Mouse (Mus musculus): ENCODE results near the gene Acaa1a. TPM values are rescaled to one million over a fixed set of nuclear protein-coding genes. Genes with fewer than 3 reads are reported as not detected.

Gene Acaa1a
- polyA plus RNA-seq, 1 experiment from 2014 or later: 39.6 TPM

- Histone ChIP-seq H3K4me3 (replicated peaks) (peak within 1 kb of the TSS; percentile 84), H3K9ac (peak within 1 kb of the TSS; percentile 95), H3K36me3 (peaks cover 4% of the 10 kb centered on the region), H3K27ac (peak within 1 kb of the TSS; percentile 99), H3K4me2 (peak within 1 kb of the TSS; percentile 99), H3K4me1 (replicated peaks) (peaks cover 38% of the 10 kb centered on the region), H3K9me3 (replicated peaks) (no peaks in the 10 kb centered on the region), H3K27me3 (no peaks in the 10 kb centered on the region)
- peak; percentile 99 for DNase-seq
- ATAC-seq (ENCODE audit: low read depth): peak; percentile 94
- WGBS (ENCODE audit: insufficient replicate concordance): under 1% methylated on average over 76 of the region's 76 CpGs
Observed at GRCm38 (mm10) chr9:119322289-119323259, 16.9 kb upstream of the Acaa1a start, which contains the start of gene Oxsr1. Gene Oxsr1 (minus strand): TSS chr9:119322427.

- peak overlapping the region; percentile 84 for H3K4me3 ChIP-seq (replicated peaks)
- peaks cover 3% of the 10 kb centered on the region for H3K36me3 ChIP-seq
- no peak for DNase-seq
- ATAC-seq (ENCODE audit: low read depth): no peak
- H3K4me1 ChIP-seq (replicated peaks): peaks cover 38% of the 10 kb centered on the region
- WGBS (ENCODE audit: insufficient replicate concordance): 3% methylated on average over 9 of the region's 9 CpGs
- peak overlapping the region; percentile 89 for H3K4me2 ChIP-seq
- peak overlapping the region; percentile 85 for H3K9ac ChIP-seq
- H3K9me3 ChIP-seq (replicated peaks): no peaks in the 10 kb centered on the region
- H3K27ac ChIP-seq: peak overlapping the region; percentile 99
- no peaks in the 10 kb centered on the region for H3K27me3 ChIP-seq
Observed at GRCm38 (mm10) chr9:119323260-119323645, 16.2 kb upstream of the Acaa1a start.

- DNase-seq: no peak
- no peak overlapping the region for H3K27ac ChIP-seq
- WGBS (ENCODE audit: insufficient replicate concordance): 38% methylated on average over 1 of the region's 1 CpGs
Observed at GRCm38 (mm10) chr9:119324130-119324529, 15.3 kb upstream of the Acaa1a start.

GRCm38 (mm10) chr9:119328488-119328887, 11.0 kb upstream of the Acaa1a start:
- no peaks in the 10 kb centered on the region for H3K27me3 ChIP-seq
- no peaks in the 10 kb centered on the region for H3K9me3 ChIP-seq (replicated peaks)
- DNase-seq: no peak
- no peak for ATAC-seq (ENCODE audit: low read depth)
- WGBS (ENCODE audit: insufficient replicate concordance): 39% methylated on average over 3 of the region's 3 CpGs
- H3K27ac ChIP-seq: no peak overlapping the region
- no peaks in the 10 kb centered on the region for H3K36me3 ChIP-seq
- H3K4me3 ChIP-seq (replicated peaks): no peak overlapping the region
- no peak overlapping the region for H3K4me2 ChIP-seq
- H3K4me1 ChIP-seq (replicated peaks): peaks cover 10% of the 10 kb centered on the region
- H3K9ac ChIP-seq: no peak overlapping the region

More at GRCm38 (mm10) chr9:119324130-119324529, 15.3 kb upstream of the Acaa1a start:
- no peak for ATAC-seq (ENCODE audit: low read depth)
- H3K27me3 ChIP-seq: no peaks in the 10 kb centered on the region
- peak overlapping the region; percentile 85; the same call in 1 of the 2 replicates for H3K9ac ChIP-seq
- H3K4me2 ChIP-seq: peak overlapping the region; percentile 89
- no peaks in the 10 kb centered on the region for H3K9me3 ChIP-seq (replicated peaks)
- H3K4me3 ChIP-seq (replicated peaks): peak overlapping the region; percentile 84
- H3K4me1 ChIP-seq (replicated peaks): peaks cover 38% of the 10 kb centered on the region
- no peaks in the 10 kb centered on the region for H3K36me3 ChIP-seq

- H3K9me3 ChIP-seq (replicated peaks): no peaks in the 10 kb centered on the region
- H3K9ac ChIP-seq: no peak overlapping the region
- DNase-seq: no peak
- 73% methylated on average over 15 of the region's 15 CpGs for WGBS (ENCODE audit: insufficient replicate concordance)
- no peaks in the 10 kb centered on the region for H3K27me3 ChIP-seq
- no peak overlapping the region for H3K4me2 ChIP-seq
- ATAC-seq (ENCODE audit: low read depth): no peak
- H3K36me3 ChIP-seq: no peaks in the 10 kb centered on the region
- H3K27ac ChIP-seq: no peak overlapping the region
- peaks cover 11% of the 10 kb centered on the region for H3K4me1 ChIP-seq (replicated peaks)
- H3K4me3 ChIP-seq (replicated peaks): no peak overlapping the region
Observed at GRCm38 (mm10) chr9:119330186-119330963, 9.1 kb upstream of the Acaa1a start.

GRCm38 (mm10) chr9:119334324-119334723, 5.2 kb upstream of the Acaa1a start:
- H3K4me1 ChIP-seq (replicated peaks): peaks cover 25% of the 10 kb centered on the region
- H3K27me3 ChIP-seq: no peaks in the 10 kb centered on the region
- DNase-seq: no peak
- 0 out of 2 replicates have a peak overlapping the region, but pooled peaks have one; percentile 4 for H3K4me2 ChIP-seq
- no peak overlapping the region for H3K4me3 ChIP-seq (replicated peaks)
- no peak for ATAC-seq (ENCODE audit: low read depth)
- no peak overlapping the region for H3K27ac ChIP-seq
- H3K9me3 ChIP-seq (replicated peaks): no peaks in the 10 kb centered on the region
- peaks cover 10% of the 10 kb centered on the region; the same call in 1 of the 2 replicates for H3K36me3 ChIP-seq
- no peak overlapping the region for H3K9ac ChIP-seq
- WGBS (ENCODE audit: insufficient replicate concordance): 18% methylated on average over 10 of the region's 10 CpGs

- H3K27ac ChIP-seq: no peak overlapping the region
- H3K4me3 ChIP-seq (replicated peaks): no peak overlapping the region
- WGBS (ENCODE audit: insufficient replicate concordance): 63% methylated on average over 2 of the region's 2 CpGs
- H3K36me3 ChIP-seq: peaks cover 10% of the 10 kb centered on the region; the same call in 1 of the 2 replicates
- peaks cover 28% of the 10 kb centered on the region for H3K4me1 ChIP-seq (replicated peaks)
- H3K4me2 ChIP-seq: 0 out of 2 replicates have a peak overlapping the region, but pooled peaks have one; percentile 4
- ATAC-seq (ENCODE audit: low read depth) (no peak), DNase-seq (no peak)
- H3K27me3 ChIP-seq: no peaks in the 10 kb centered on the region
- H3K9me3 ChIP-seq (replicated peaks): no peaks in the 10 kb centered on the region
- H3K9ac ChIP-seq: no peak overlapping the region
Observed at GRCm38 (mm10) chr9:119334834-119335233, 4.6 kb upstream of the Acaa1a start.

- no peak overlapping the region for H3K9ac ChIP-seq
- H3K4me2 ChIP-seq: no peak overlapping the region
- H3K4me1 ChIP-seq (replicated peaks): peaks cover 35% of the 10 kb centered on the region
- H3K27ac ChIP-seq: no peak overlapping the region
- no peaks in the 10 kb centered on the region for H3K9me3 ChIP-seq (replicated peaks)
- no peaks in the 10 kb centered on the region for H3K27me3 ChIP-seq
- H3K4me3 ChIP-seq (replicated peaks): no peak overlapping the region
- peaks cover 10% of the 10 kb centered on the region; the same call in 1 of the 2 replicates for H3K36me3 ChIP-seq
- ATAC-seq (ENCODE audit: low read depth): no peak
- WGBS (ENCODE audit: insufficient replicate concordance): 84% methylated on average over 4 of the region's 4 CpGs
- DNase-seq: no peak
Observed at GRCm38 (mm10) chr9:119335571-119335970, 3.9 kb upstream of the Acaa1a start.

GRCm38 (mm10) chr9:119337842-119338241, 1.6 kb upstream of the Acaa1a start:
- Histone ChIP-seq H3K4me3 (replicated peaks) (no peak overlapping the region), H3K4me2 (no peak overlapping the region), H3K9ac (no peak overlapping the region), H3K4me1 (replicated peaks) (peaks cover 50% of the 10 kb centered on the region), H3K27ac (no peak overlapping the region), H3K9me3 (replicated peaks) (no peaks in the 10 kb centered on the region), H3K36me3 (peaks cover 10% of the 10 kb centered on the region; the same call in 1 of the 2 replicates), H3K27me3 (no peaks in the 10 kb centered on the region)
- ATAC-seq (ENCODE audit: low read depth) (no peak), DNase-seq (no peak)
- WGBS (ENCODE audit: insufficient replicate concordance): 90% methylated on average over 14 of the region's 14 CpGs

- H3K9me3 ChIP-seq (replicated peaks): no peaks in the 10 kb centered on the region
- DNase-seq: no peak
- WGBS (ENCODE audit: insufficient replicate concordance): 83% methylated on average over 3 of the region's 3 CpGs
- no peak for ATAC-seq (ENCODE audit: low read depth)
- no peak overlapping the region for H3K9ac ChIP-seq
- no peaks in the 10 kb centered on the region for H3K27me3 ChIP-seq
- H3K27ac ChIP-seq: no peak overlapping the region
- peaks cover 10% of the 10 kb centered on the region for H3K36me3 ChIP-seq
- H3K4me1 ChIP-seq (replicated peaks): peaks cover 51% of the 10 kb centered on the region
- peak overlapping the region; percentile 94 for H3K4me2 ChIP-seq
- H3K4me3 ChIP-seq (replicated peaks): no peak overlapping the region
Observed at GRCm38 (mm10) chr9:119338350-119338749, 1.1 kb upstream of the Acaa1a start.

- DNase-seq (peak; percentile 9), ATAC-seq (ENCODE audit: low read depth) (no peak)
- H3K36me3 ChIP-seq: peaks cover 18% of the 10 kb centered on the region
- H3K9ac ChIP-seq: peak overlapping the region; percentile 78
- peaks cover 46% of the 10 kb centered on the region for H3K4me1 ChIP-seq (replicated peaks)
- no peaks in the 10 kb centered on the region for H3K27me3 ChIP-seq
- peak overlapping the region; percentile 94 for H3K4me2 ChIP-seq
- no peaks in the 10 kb centered on the region for H3K9me3 ChIP-seq (replicated peaks)
- WGBS (ENCODE audit: insufficient replicate concordance): 26% methylated on average over 7 of the region's 7 CpGs
- peak overlapping the region; percentile 84 for H3K4me3 ChIP-seq (replicated peaks)
- 0 out of 2 replicates have a peak overlapping the region, but pooled peaks have one; percentile 92 for H3K27ac ChIP-seq
Observed at GRCm38 (mm10) chr9:119339106-119339505, 370 bp upstream of the Acaa1a start.
